Mouse (Mus musculus): ENCODE measurements around the gene Tmem132e. TPM values are rescaled to one million over a fixed set of nuclear protein-coding genes. Genes with fewer than 3 reads are reported as not detected.

Tmem132e gene
- polyA plus RNA-seq, 1 experiment from 2014 or later = 0.65 TPM

- Histone ChIP-seq H3K9ac (no peak overlapping the region), H3K27ac (no peak overlapping the region), H3K4me3 (replicated peaks) (no peak overlapping the region), H3K27me3 (replicated peaks) (no peaks in the 10 kb centered on the region), H3K9me3 (no peaks in the 10 kb centered on the region), H3K4me2 (no peak overlapping the region), H3K4me1 (no peaks in the 10 kb centered on the region), H3K36me3 (no peaks in the 10 kb centered on the region)
- WGBS = 69% methylated on average over 3 of the region's 3 CpGs
- no peak for ATAC-seq (ENCODE audit: insufficient read depth, low FRiP score, low read depth)
Measured at GRCm38 (mm10) chr11:82490896-82491295, 102.2 kb downstream of the Tmem132e start.

Other genes starting within 250 kb of the Tmem132e start
- not detected in 2 replicates for gene Ccl1, start 83.2 kb upstream of the Tmem132e start, polyA plus RNA-seq (2015; fragmentation: Nextera tagmentation; extraction: Ambion mirVana)

All from stomach, embryonic 15.5 days (tissue).